Mouse (Mus musculus) monocyte, adult 2 months (primary cell): ENCODE results near the gene Arpc5l.
"Not testable (repeated sequence)": the region's sequence is repeated elsewhere in the genome, so short reads cannot be mapped to it uniquely, and the experiment has no call there.

Experiments used
- DNase-seq, 2 experiments: peaks; one replicate each; pipeline ENCODE4 v3.0.0; 2022; ENCODE audit warnings: low spot score in 2 of 2, low read depth in 1 of 2

Gene Arpc5l

GRCm38 (mm10) chr2:38999910-39000586 is 5.1 kb upstream of the Arpc5l start:
- no peak for DNase-seq

GRCm38 (mm10) chr2:39000587-39000919 is 4.6 kb upstream of the Arpc5l start:
- no peak for DNase-seq

- DNase-seq: no peak
Measured at GRCm38 (mm10) chr2:39001866-39002265, 3.3 kb upstream of the Arpc5l start.

GRCm38 (mm10) chr2:39003106-39003505 is 2.0 kb upstream of the Arpc5l start:
- no peak for DNase-seq

GRCm38 (mm10) chr2:39003512-39003911 is 1.6 kb upstream of the Arpc5l start:
- no peak for DNase-seq

GRCm38 (mm10) chr2:39004372-39004771 is 776 bp upstream of the Arpc5l start:
- DNase-seq: peak in 1 of 2 experiments; percentile 25

GRCm38 (mm10) chr2:39005574-39006079 is 479 bp downstream of the Arpc5l start, which contains the start of gene Rpl35:
Rpl35 (minus strand) TSS chr2:39005624.
- DNase-seq: no peak

GRCm38 (mm10) chr2:39006149-39006730 is 1.1 kb downstream of the Arpc5l start:
- no peak for DNase-seq

GRCm38 (mm10) chr2:39007865-39008264 is 2.7 kb downstream of the Arpc5l start:
- peak; percentile 82 to 90 for DNase-seq

- DNase-seq: no peak
Measured at GRCm38 (mm10) chr2:39008350-39008851, 3.3 kb downstream of the Arpc5l start.

- DNase-seq: no peak
Measured at GRCm38 (mm10) chr2:39008954-39009365, 3.8 kb downstream of the Arpc5l start.

- not testable (repeated sequence) for DNase-seq
Measured at GRCm38 (mm10) chr2:39010144-39010543, 5.0 kb downstream of the Arpc5l start.

GRCm38 (mm10) chr2:39011264-39011663 is 6.1 kb downstream of the Arpc5l start:
- DNase-seq: no peak

- no peak for DNase-seq
Measured at GRCm38 (mm10) chr2:39011971-39012370, 6.8 kb downstream of the Arpc5l start.

- no peak for DNase-seq
Measured at GRCm38 (mm10) chr2:39012768-39013279, 7.7 kb downstream of the Arpc5l start.

- no peak for DNase-seq
Measured at GRCm38 (mm10) chr2:39016581-39016980, 11.4 kb downstream of the Arpc5l start.

GRCm38 (mm10) chr2:39020004-39020403 is 14.9 kb downstream of the Arpc5l start:
- no peak for DNase-seq

- DNase-seq: no peak
Measured at GRCm38 (mm10) chr2:39031611-39032010, 26.5 kb downstream of the Arpc5l start.

GRCm38 (mm10) chr2:39040215-39040614 is 35.1 kb downstream of the Arpc5l start:
- DNase-seq: no peak

GRCm38 (mm10) chr2:39048515-39048914 is 43.4 kb downstream of the Arpc5l start:
- DNase-seq: no peak

- no peak for DNase-seq
Measured at GRCm38 (mm10) chr2:39064687-39065399, 59.7 kb downstream of the Arpc5l start.
